Mouse (Mus musculus) gastrocnemius, postnatal 14 days (tissue): ENCODE measurements around the gene Sag. TPM values are rescaled to one million over a fixed set of nuclear protein-coding genes. Genes with fewer than 3 reads are reported as not detected.

ENCODE experiments used
- DNase-seq: peaks from one replicate; pipeline ENCODE4 v3.0.0; 2021; ENCODE audit warnings: mixed read lengths
- intact Hi-C: fragments of 180-260 bp; cut with DNase I; formaldehyde crosslinking; loops from one replicate; pipeline ENCODE4 v1.15.1; 2025; ENCODE audit warnings: low total_unique reads
- long read RNA-seq, 2 experiments: library from polyadenylated mRNA; stranded (forward); transcript quantifications; one replicate each; pipeline ENCODE4 v2.0.0; 2021
- total RNA-seq, 2 experiments: library from RNA; stranded (reverse); gene quantifications; 2 replicates each; pipeline ENCODE4 v1.2.3; 2021

Gene Sag
- total RNA-seq: under 1 TPM; 0.13 to 0.14 TPM
- long read RNA-seq, experiment 1: 0 reads
- long read RNA-seq, experiment 2: 0 reads

DNA sequence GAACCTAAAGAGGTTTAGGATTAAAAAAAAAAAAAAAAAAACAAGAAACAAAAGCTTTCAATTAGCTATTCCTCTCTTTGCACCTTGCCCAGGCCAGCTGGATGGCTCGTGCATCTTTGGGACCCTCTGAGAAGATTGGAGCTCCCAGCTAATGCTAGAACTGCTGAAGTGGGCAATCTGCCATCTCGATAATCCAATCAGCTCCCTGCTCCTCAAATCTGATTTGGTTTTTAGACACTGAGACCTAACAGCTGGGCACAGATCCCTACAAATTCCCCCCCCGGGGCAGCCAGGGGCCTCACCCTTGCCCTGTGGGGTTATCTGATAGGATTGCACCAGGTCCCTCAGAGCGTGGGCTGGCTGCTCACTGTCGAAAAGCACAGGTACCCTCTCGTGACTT is at the start of gene Sag:
TSS of gene Sag (plus strand) at position 105 of the 400 bp plus-strand sequence.
- no peak for DNase-seq
- intact Hi-C loops: no loop called here

DNA sequence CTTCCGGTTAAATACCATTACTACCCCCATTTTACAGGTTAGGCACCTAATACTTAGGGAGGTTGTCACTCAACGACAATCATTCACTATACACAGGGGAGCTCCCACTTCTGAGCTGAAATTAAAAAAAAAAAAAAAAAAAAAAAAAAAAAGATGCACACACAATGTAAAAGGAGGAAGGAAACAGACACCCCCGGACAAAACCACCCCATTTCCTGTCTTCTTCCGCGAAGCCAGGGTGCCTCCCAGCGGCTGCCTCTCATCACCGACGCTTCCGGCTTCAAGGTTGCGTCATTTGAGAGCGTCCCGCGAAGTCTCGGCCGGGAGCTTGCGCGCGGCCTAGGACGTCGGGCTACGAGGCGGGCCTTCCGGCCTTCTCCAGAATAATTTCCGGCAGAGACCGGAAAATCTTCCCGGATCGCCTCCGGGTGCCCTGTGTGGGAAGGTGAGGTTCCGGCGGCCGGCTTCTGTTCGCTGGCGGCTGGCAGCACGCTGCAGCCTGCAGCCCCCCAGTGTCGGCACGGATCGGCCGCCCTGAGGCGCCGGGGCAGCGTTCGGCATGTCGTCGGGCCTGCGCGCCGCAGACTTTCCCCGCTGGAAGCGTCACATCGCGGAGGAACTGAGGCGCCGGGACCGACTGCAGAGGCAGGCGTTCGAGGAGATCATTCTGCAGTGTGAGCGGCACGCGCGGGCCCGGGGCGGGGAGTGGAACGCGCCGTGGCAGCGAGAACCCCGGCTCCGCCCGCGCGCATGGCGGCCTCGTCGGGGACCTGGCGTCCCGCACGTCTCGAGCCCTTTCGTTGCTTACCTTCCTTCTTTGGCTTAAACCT is 47.6 kb upstream of the Sag start, which contains the start of gene Atg16l1:
TSS of gene Atg16l1 (plus strand) at position 230 of the 830 bp plus-strand sequence.
- peak; percentile 94 for DNase-seq
- intact Hi-C loops: no loop called here

DNA sequence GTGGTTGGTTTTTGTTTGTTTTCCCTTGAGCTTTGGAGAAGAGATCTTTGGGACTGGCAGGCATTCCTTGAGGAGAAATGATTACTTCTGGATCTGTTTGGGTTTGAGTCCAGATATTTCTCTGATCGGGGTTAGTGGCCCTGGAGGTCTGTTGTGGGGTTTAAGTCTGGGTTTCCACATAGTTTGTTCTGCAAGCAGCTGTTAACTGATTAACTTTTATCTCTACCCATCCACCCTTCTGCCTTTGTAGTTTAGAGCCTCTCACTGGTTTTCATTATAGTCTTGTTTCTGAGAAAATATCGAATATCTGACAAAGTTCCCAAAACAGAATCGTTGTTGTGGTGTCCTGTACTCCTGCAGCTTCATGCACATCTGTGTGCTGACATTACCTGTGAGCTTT is 39.7 kb upstream of the Sag start:
- intact Hi-C loops: no loop called here
- no peak for DNase-seq

DNA sequence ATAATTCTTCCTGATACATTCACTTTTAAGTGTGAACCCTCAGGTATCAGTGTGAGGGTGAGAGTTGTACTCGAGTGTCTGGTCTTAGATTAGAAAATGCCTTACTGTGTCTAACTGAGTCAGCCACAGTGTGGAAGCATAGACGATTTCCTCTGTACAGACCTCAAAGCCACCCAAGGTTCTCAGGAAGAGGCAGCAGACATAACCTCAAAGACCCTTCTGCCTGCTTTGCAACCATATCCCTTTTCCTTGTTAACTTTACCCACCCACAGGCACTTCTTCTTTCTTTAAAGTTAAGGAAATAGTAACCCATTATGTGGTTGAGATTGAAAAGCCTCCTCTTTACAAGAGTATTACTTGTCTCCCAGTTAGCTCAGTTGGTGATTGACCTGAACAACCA is 37.7 kb upstream of the Sag start:
- intact Hi-C loops: loop anchor here (5.0 kb wide), 1 partner anchor 157 kb away; no protein-coding TSS in a partner anchor
- DNase-seq: no peak

DNA sequence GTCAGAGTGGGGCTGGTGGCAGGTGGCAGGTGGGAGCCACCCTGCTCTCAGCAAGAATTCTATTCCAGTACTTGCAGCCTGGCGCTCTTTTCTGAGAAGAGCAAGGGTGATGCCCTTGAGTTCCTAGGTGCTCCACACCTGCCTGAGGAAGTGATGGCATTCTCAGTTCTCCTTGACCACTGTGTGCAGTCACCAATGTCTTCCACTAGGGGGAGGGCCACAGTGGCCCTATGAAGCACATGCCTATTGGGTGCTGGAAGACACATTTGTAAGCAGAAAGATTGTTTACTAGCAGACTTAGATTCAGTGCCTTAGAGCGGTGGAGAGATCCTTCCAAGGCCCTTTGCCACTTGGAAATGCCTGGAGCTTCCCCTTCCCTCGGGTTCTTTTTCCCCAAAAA is 37.2 kb upstream of the Sag start:
- no peak for DNase-seq
- intact Hi-C loops: loop anchor here (5.0 kb wide), 1 partner anchor 156 kb away; no protein-coding TSS in a partner anchor

DNA sequence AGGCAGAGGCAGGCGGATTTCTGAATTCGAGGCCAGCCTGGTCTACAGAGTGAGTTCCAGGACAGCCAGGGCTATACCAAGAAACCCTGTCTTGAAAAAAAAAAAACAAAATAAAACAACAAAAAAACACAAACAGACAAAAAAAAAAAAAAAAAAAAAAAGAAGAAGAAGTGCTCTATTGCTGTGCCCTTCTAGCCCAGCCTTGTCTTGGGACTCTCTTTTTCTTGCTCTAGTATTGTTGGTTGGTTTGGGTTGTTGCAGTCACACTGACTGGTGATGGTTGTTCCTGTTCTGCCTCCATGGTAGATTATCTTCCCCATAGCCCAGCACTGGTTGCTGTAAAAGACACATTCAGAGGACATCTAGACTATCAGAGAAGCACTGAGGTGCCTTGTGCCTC is 34.2 kb upstream of the Sag start:
- intact Hi-C loops: loop anchor here (5.0 kb wide), 1 partner anchor 153 kb away; no protein-coding TSS in a partner anchor
- DNase-seq: no peak

DNA sequence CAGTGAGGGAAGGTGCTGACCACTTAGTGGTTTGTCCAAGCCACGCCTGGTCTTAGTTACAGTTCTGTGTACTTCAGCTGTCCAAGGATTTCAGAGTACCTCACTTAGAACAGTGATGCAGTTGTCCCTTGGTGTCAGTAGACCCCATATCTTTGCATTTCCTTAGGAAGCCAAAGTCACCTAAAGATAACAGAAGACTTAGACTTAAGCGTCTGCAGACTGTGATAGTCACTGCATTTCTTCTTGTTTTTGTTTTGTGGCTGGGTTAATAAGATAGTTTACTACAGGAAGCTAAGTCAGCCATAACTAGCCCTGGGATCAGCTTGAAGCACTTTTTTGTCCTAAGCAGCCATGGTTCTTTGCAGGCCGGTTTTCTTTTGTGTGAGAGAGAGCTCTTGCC is 33.0 kb upstream of the Sag start:
- DNase-seq: no peak
- intact Hi-C loops: no loop called here

DNA sequence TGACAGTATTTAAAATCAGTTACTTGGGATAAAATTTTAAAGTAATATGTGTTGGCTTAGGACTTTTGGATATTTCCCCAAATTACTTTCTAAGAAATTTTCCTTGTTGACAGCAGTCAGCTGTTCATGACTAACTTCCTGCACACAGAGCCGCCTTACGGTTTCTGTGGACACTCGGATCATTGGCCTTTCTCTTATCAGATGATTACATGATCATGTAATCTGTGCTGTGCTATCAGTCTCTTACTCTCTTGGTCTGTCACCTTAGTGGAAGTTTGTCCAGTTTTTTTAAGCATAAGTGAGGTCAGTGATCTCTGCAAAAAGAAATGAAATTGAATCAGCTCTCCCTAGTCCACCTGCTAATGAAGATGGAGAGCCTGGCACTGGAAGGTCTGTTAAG is 31.8 kb upstream of the Sag start:
- DNase-seq: no peak
- intact Hi-C loops: no loop called here

DNA sequence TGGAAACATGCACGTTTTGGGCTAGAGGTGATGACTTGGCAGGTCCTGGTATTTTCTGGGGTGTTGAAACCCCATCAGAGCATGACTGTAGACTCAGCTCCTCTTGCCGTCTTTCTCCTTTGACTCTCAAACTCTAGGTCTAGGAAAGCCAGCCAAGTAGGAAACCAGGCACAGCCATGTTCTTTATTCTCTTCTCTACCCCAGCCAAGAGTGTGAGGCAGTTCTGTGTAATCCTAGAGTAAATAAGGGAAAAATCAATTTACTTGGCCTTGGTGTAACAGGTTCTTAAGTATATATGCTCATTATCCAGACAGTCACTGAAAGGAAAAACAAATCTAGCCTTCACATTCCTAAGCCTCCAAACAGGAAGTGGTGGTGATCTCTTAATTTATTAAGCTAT is 30.1 kb upstream of the Sag start:
- no peak for DNase-seq
- intact Hi-C loops: no loop called here

DNA sequence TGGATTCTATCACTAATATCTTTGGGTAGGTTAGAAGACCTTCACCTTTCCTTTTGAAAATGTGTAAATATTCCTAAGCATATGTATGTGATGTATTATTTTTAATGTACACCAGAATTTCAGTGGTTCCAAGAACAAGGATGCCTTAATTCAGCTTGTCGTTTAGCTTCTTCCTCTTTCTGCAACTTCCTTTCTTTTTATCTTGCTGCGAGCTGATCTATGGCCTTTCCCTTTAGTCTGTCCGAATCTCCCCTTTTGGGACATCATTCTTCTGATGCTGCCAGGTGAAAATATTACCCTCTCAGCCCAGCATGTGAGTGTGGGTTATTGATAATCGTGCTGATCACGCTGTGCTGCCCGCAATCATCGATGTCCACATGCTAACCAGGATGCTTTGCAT is 28.6 kb upstream of the Sag start:
- DNase-seq: no peak
- intact Hi-C loops: no loop called here

DNA sequence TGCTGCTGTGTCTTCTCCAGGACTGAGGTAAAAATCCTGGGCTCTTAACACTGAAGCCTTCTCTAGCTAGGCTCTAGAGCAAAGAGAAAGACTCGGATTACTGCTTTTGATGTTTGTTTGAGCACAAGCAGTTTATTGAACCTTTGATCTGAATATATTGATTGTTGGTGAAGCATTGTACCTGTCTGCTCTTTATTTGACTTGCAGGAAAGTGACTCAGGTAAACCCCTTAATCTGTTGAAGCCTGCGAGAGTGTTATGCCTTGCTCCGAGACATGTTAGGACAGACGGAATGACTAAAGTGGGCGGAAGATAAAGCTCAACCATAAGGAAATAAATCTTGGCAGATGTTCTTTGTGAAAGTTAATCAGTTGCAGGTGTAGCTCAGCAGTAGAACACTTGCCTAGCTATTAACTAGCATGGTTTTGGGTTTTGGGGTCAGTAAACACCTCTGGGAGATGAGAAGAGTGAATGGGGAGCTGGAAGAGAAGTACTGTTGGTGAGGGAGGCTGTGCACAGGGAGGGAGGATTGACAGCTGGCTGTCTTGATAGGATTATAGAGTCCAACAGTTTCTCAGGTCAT is 24.2 kb upstream of the Sag start:
- DNase-seq: no peak
- intact Hi-C loops: no loop called here

DNA sequence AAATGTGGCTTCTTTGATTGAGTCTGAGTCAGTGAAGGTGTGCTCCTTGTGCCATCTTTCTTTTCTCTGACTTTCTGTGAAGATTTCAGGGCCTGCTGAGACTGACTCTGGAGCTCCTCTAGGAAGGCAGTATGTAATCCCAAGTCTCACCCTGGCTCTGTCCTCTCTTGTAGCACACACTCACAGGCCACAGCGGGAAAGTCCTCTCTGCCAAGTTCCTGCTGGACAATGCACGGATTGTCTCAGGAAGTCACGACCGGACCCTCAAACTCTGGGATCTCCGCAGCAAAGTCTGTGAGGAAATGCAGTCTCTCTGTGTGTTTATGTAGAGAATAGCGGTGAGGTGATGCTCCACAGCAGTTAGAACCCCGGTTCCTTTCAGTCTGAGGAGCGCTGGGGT is 17.8 kb upstream of the Sag start:
- DNase-seq: peak; percentile 15
- intact Hi-C loops: no loop called here

DNA sequence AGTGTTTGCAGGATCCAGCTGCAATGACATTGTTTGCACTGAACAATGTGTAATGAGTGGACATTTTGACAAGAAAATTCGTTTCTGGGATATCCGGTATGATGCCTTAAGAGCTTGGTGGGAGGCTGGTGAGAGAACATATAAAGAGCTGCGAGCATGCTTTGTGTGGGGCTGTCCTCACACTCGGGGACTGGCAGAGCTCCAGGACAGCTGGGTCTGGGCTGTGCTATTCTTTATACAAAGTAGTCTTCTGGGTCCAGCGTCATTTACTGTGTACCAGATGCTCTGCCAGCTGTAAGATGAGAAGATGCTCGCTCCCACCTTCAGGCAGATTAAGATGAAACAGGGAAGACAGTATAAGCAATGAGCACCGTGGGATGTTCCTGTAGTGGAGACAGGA is 17.2 kb upstream of the Sag start:
- intact Hi-C loops: no loop called here
- DNase-seq: peak; percentile 75

DNA sequence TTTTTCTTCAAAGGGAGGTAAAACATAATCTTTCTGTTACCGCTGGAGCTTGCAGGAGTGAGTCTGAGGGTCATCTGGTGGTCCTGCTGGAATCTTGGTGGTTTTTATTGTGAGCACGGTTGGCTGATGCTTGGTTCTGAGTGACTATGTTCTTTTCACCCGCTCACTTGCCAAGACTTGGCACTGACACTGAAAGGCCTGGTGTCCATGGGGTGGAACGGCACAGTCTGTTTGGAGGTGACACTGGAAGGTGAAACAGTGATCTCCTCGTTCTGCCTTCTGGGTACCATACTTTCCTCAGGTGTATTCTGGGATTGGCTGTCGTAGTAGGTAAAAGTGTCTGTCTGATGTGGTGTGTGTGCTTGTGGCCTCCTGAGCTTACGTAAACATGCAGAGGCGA is 13.8 kb upstream of the Sag start:
- intact Hi-C loops: loop anchor here (5.0 kb wide), 1 partner anchor 133 kb away; no protein-coding TSS in a partner anchor
- DNase-seq: no peak

DNA sequence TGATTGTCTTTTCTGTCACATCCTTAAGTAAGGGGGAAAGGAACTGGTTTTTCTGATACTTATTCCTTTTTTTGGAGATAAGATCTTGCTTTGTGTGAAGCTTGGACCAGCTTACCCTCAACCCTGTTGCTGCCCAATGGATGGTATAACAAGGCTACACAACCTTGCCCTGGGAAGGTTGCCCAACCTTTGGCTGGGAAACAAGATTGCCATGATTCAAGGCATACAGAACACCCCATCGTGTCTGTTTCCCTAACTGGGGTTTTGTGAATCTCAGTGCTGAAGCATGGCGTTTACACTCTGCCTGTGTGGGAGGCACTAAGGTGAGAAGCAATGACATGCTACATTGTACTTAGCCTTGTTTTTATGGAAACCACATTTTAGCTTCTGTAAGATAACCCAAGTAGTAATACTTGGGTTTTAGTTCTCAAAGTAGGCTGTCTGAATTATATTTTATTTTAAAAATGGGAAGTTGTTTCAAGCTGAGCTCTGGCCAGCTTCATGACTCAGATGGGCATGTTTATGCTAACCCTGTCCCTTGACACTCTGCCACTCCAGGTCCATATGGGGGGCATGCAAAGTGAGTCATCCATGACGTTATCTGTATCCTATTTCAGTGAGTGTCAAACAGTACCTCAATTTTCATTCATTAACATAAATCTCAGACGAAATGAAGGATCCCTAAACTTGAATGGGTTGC is 10.9 kb upstream of the Sag start:
- intact Hi-C loops: loop anchor here (5.0 kb wide), 1 partner anchor 130 kb away; no protein-coding TSS in a partner anchor
- DNase-seq: no peak

DNA sequence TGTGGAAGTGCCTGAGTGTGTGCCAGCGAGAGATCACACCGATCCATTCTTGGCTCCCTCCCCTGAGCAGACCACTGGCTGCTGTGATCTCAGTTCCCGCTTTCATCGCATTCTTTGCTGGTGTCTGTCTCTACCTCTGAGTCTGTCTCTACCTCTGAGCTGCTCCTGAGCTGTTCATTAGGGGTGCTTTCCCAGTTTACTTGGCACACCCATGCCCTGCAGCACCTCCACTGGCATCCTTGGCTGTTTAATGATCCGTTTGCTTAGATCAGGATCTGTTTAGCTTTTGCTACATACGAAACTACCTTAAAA is 10.4 kb upstream of the Sag start:
- DNase-seq: no peak
- intact Hi-C loops: loop anchor here (5.0 kb wide), 1 partner anchor 129 kb away; no protein-coding TSS in a partner anchor

DNA sequence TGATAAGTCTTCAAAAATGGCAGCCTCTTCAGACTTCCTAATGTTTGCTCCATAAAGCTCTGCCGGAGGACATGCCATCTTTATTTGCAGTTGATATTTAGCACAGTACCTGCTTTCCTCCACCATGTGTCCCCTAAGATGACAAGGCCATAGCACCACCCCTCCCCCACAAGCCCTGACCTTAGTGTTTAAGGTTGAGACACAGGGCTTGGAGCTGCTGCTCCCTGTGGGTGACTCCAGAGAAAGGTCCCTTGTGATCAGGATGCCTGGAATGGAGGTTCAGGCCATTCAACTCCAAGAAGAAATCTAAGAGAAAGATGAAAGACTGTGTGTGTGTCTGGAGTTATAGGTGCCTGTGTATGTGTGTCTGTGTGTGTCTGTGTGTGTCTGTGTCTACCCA is 5.8 kb upstream of the Sag start:
- DNase-seq: no peak
- intact Hi-C loops: no loop called here

DNA sequence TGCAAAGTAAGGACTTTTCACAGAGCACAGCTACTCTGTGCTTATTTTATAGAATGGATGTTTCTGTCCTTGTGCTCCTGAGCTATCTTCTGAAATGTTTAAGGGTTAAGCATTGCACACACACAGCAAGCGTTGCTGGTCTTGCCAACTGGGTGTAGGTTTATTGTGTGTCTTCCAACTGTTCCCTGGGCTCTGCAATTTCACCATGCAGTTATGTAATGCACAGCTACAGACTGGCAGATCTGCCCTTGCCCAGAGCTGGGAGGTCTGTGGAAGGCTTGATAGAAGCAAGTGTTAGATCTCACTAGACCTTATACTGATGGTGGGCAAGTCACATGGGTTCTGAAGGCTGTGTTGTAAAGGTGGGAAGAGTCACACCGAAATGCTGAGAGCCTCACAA is 5.2 kb upstream of the Sag start:
- intact Hi-C loops: no loop called here
- no peak for DNase-seq

DNA sequence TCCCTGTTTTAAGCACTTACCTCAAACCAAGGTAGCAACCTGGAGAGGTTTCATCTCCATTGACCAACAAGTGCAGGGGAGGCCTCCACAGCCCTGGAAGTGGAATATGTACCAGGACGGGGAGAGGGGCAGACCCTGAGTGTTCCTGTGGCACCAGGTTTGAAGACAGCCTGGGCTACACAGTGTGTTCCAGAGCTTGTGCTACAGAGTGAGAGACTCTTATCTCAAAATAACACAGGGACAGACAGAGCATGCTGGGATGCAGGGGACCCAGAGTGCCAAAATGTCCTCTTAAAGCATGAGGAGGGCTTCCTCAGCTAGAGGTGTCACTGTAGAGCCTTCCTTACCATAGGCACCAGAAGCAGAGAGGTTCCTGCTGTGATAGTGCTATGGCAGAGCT is 4.3 kb downstream of the Sag start:
- no peak for DNase-seq
- intact Hi-C loops: no loop called here

DNA sequence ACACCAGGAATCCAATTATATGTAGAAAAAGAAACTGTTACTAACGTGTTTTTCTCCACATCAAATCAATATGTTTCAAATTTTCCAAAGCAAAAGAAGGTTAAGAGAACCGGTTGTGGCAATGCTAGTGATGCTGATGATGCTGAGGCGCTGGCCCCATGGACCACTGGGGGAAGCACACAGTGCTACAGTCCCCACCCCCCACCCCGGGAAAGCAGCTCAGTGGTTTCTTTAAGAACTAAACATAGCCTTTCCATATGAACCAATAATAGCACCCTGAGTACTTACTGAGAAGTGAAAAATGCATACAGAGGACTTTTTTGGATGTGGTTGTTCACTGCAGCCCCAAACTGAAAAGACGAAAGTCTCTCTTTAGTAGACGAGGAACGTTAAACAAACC is 7.9 kb downstream of the Sag start:
- intact Hi-C loops: no loop called here
- no peak for DNase-seq

DNA sequence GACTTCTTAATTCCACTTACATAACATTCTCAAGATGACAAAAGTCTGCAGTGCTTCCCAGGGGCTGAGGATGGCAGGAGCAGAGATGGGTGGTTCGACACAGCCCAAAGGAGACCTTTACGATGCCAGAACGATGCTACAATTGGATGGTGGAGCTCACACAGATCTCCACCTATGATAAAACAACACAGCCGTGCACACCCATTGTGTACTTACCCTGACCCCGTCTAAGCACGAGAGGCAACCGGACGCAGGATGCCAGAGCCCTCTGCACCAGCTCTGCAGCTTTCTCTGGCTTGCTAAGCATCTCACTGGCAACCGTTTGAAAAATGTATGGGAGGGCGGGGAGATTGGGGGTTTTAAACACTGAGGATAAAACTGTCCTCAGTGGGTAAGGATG is 8.6 kb downstream of the Sag start:
- DNase-seq: no peak
- intact Hi-C loops: no loop called here
